Mouse (Mus musculus) ES-E14 (cell line): ENCODE measurements around the gene Plch1.

ENCODE experiments used
- HCFC1 ChIP-seq: IDR thresholded peaks from 2 replicates; pipeline ENCODE4 v1.6.1; 2012; ENCODE audit warnings: low read length, inconsistent platforms, borderline replicate concordance; ENCODE audit not compliant: insufficient read depth
- ZNF384 ChIP-seq: IDR thresholded peaks from 2 replicates; pipeline ENCODE4 v1.6.1; 2012; ENCODE audit warnings: low read depth, low read length, inconsistent platforms

GRCm38 (mm10) chr3:63815131-63815530, 84.1 kb downstream of the Plch1 start:
- TF ChIP-seq HCFC1, result no peak
- no peak for TF ChIP-seq ZNF384
